Mouse (Mus musculus): Measurements from ENCODE around the gene Tcstv1. TPM values are rescaled to one million over a fixed set of nuclear protein-coding genes. Genes with fewer than 3 reads are reported as not detected.

The Tcstv1 gene
- not detected for polyA plus RNA-seq (2017; shearing (Covaris generic))

GRCm38 (mm10) chr13:119894685-119895084 lies at the start of gene Tcstv1:
Gene Tcstv1, minus strand, starts transcription at chr13:119894785.

GRCm38 (mm10) chr13:119929172-119929571 lies 34.6 kb upstream of the Tcstv1 start, which contains the start of gene Gm21761:
Gene Gm21761, minus strand, starts transcription at chr13:119929272.

Other genes with a start within 250 kb of the Tcstv1 start
- gene Hmgcs1, start 204.4 kb downstream of the Tcstv1 start, polyA plus RNA-seq (2017; shearing (Covaris generic)): 56.4 TPM
- not detected for gene Nim1k, start 138.9 kb downstream of the Tcstv1 start, polyA plus RNA-seq (2017; shearing (Covaris generic))
- gene Zfp131, start 103.9 kb downstream of the Tcstv1 start, polyA plus RNA-seq (2017; shearing (Covaris generic)): 46.9 TPM
- gene AF067063, start 64.6 kb downstream of the Tcstv1 start, polyA plus RNA-seq (2017; shearing (Covaris generic)): not detected
- gene D13Ertd608e, start 58.8 kb downstream of the Tcstv1 start, polyA plus RNA-seq (2017; shearing (Covaris generic)): not detected
- not detected for gene Gm21761, start 34.5 kb upstream of the Tcstv1 start, polyA plus RNA-seq (2017; shearing (Covaris generic))
- not detected for gene B020031M17Rik, start 56.0 kb upstream of the Tcstv1 start, polyA plus RNA-seq (2017; shearing (Covaris generic))
- gene Gm36079, start 132.2 kb upstream of the Tcstv1 start, polyA plus RNA-seq (2017; shearing (Covaris generic)): not detected
- gene Gm21188, start 157.4 kb upstream of the Tcstv1 start, polyA plus RNA-seq (2017; shearing (Covaris generic)): not detected
- not detected for gene Gm20767, start 245.5 kb upstream of the Tcstv1 start, polyA plus RNA-seq (2017; shearing (Covaris generic))